Mouse (Mus musculus) urinary bladder, postnatal 14 days (tissue): ENCODE measurements at regions not wholly inside any gene's neighbourhood (a gene's known extent, or its start where the extent isn't known, plus 50 kb on each side); places are given as distances from the start of the nearest gene placed in this dataset.
A peak's percentile ranks its signal among the peaks of the same experiment; 100 is the strongest.

ENCODE experiments used
- DNase-seq: peaks from one replicate; pipeline ENCODE4 v3.0.0; 2021; ENCODE audit warnings: low spot score

DNA sequence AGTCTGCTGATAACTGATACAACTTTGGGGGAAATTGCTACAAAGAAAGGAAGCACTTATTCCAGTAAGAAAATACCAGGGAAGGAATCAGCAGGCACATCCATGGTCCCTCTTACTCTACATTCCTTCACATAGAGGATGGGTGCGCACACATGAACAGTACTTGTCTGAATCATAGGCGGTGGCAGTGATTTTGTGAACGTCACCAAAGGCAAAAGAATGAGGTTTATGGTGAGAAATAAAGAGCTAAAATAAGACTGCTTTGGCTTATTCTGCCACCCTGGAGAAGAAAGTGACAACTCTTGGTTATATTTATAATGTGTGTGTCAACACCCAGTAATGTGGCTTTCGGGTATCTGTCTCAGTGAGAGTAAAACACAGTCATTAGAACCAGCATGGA lies 59.9 kb upstream of the Ccdc80 start:
- DNase-seq, result no peak

DNA sequence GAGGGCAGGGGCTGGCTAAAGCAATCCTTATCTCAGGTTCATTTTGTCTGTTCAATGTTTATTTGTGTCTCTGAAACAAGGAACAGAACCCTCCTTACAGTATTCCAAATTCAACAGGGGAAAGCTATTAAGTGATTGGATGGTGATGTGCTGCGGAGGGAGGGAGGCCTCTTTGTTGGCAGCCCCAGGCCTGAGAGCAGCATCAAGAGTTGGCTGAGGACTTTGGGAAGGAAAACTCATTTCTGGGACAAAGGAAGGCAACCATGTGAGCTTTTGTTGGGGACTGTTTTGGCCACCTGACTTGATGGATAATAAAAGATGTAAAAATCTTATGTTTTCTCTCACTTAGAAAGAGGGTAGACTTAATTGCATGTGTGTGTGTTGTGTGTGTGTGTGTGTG lies 58.8 kb upstream of the Ccdc80 start:
- DNase-seq, result no peak

DNA sequence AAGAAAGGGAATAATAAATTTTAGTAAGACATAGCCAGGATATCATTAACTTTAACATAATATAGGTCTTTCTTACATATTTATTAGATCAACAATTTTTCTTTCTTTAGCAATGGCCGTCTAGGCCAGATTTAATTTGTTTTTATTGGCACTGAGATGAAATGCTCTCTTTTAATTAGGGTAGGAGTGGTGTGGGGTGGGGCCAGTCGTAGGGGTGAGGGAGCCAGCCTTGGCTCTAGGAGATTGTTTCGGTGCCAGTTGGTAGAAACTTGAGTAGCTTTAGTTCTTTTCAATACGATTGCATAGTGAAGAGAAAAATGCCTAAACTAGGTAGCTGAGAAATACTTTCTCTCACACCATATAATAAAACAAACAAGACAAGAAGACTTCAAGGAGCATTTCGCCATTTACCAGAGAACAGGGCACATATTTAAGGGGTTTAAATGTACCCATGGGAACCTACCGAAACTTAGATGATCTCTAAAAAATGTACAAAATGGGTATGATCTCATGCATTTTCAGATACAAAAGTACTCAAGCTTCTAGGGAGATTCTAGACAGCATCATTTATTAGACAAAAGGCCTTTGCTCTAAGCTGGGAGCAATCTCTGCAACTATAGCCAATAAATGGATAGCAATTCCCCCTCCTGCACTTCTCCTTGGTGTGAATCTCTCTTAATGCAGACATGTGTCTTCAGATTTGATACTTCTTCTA lies 56.2 kb upstream of the Ccdc80 start:
- DNase-seq, result no peak

DNA sequence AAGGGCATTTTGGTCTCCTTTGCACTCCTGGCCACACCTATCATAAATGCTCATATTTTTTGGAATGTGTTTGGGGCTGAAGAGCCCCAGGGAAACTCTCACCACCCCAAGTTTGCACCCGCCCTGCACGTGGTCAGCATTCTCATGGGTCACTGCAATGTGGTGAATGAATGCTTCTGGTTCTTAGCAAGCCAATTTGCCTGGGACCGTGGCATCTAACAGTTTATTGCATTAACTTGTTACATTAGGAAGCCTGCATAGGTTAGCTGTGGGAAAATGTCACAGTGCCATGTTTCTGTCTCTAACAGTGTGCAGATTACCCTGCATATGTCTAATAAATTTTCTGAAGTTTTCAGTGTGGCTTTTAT lies 55.7 kb upstream of the Ccdc80 start:
- DNase-seq, result no peak

DNA sequence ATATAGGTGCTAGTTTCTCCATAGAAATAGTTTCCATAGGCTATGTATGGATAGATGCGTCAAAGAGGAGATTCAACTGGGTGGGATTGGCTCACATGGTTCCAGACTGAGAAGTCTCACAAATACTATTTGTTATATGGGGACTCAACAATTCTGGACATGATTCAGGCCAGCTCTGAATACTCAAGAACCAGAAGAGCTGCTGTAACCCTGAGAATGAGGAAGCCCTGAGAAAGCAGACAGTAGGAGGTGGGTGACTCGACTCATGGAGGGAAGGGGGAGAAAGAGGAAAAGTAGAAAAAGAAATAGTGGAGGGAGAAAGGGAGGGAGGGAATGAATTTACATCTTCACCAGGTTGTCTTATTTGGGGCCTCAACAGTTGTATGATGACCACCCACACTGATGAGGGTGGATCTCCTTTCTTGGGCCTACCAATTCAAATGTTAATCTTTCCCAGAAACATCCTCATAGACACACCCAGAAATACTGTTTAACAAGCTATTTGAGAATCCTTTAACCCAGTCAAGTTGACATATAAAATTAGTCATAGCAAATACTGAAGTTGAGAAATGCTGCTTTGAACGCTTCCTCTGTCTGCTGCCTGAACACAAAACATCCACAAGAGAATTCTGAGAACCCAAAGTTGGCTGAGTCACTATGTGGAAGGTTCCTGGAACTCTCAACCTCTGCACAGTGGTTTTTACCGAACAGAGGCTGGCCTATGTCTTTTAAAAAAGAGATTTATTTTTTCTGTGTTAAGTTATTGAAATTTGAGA lies 54.8 kb upstream of the Ccdc80 start:
- peak; percentile 18 for DNase-seq
